Mouse (Mus musculus): ENCODE measurements around the gene Adora1.

- TF ChIP-seq CTCF (IDR thresholded peaks at IDR 0.05; ENCODE audit: extremely low read depth, insufficient read length, insufficient replicate concordance, low read depth, low read length), result no peak
- no peak for TF ChIP-seq POLR2A (IDR thresholded peaks at IDR 0.05; ENCODE audit: low read depth, low read length)
These were observed 22.9 kb downstream of the Adora1 start for GRCm38 (mm10) chr1:134212351-134212750.

All from small intestine, adult 2 months (tissue).